Mouse (Mus musculus): ENCODE data around the gene Aff2. TPM values are rescaled to one million over a fixed set of nuclear protein-coding genes. Genes with fewer than 3 reads are reported as not detected.

The Aff2 gene
- total RNA-seq, 4 experiments from 2014 or later = 18.7 to 23.9 (median 19.6) TPM

GRCm38 (mm10) chrX:69738972-69739371 is 378.9 kb downstream of the Aff2 start:
- DNase-seq (ENCODE audit: low spot score in 2 of 2) = no peak

GRCm38 (mm10) chrX:69744962-69745597 is 385.0 kb downstream of the Aff2 start:
- DNase-seq (ENCODE audit: low spot score in 2 of 2) = no peak

DNA sequence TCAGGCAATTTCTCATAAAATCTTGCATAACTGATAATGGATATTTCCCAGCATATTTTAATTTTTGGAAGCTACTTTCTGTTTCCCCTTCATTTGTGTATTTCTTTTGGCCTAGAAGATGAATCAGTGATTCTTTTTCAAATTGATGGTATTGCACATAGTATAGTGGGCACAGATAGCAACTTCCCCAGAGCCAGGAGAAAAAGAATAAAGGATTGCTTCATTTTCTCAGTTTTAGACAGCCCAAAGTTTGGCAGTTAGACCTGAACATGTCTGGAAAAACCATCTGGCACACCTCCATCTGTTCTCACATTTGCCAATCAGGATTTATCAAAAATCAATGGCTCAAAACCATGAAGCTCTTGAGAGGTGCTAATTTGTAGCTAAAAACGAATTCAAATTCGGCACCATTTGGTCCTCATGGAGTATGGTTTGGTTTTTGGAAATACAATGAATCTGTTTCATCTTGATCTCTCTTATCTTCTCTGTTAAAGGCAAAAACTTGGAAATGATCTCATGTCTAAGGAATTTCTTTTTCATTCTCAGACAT is 441.9 kb downstream of the Aff2 start:
- no peak for DNase-seq (ENCODE audit: low spot score in 2 of 2)

- DNase-seq (ENCODE audit: low spot score in 2 of 2) = no peak
These were observed 442.4 kb downstream of the Aff2 start for GRCm38 (mm10) chrX:69802481-69802880.

GRCm38 (mm10) chrX:69811798-69812197 is 451.7 kb downstream of the Aff2 start:
- DNase-seq (ENCODE audit: low spot score in 2 of 2) = no peak

GRCm38 (mm10) chrX:69815054-69815453 is 455.0 kb downstream of the Aff2 start:
- DNase-seq (ENCODE audit: low spot score in 2 of 2) = no peak

- DNase-seq (ENCODE audit: low spot score in 2 of 2) = no peak
These were observed 457.6 kb downstream of the Aff2 start for GRCm38 (mm10) chrX:69817679-69818078.

- DNase-seq (ENCODE audit: low spot score in 2 of 2) = no peak
These were observed 458.1 kb downstream of the Aff2 start for GRCm38 (mm10) chrX:69818188-69818587.

- no peak for DNase-seq (ENCODE audit: low spot score in 2 of 2)
These were observed 507.5 kb downstream of the Aff2 start for GRCm38 (mm10) chrX:69867601-69868000.

DNA sequence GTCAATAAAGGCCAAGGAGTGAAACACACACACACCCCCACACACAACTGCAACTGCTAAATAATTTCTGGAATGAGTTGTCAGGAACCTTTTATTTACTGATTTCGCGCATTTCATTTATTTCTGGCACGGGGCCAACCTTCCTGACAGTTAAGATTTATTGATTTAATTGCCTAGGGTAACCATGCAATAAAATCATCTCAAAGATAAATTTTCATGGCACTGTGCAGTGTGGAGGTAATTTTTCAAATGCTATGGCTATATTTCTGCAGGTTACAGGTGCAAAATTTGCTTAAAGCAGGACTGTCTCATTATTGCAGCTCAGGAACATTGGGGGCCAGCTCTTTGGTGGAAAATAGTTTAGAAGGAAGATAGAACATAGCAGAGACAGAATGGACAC is 531.6 kb downstream of the Aff2 start:
- DNase-seq (ENCODE audit: low spot score in 2 of 2) = no peak
